21 mouse cellular contexts compared by ENCODE assay signal in genomic region chr15:17007811-17008210, GRCm38 (mm10).
DNase-seq lines count a peak whose midpoint lies in the region; ATAC-seq lines count a peak whose summit lies in the region.
"Had no signal": no experiment of that assay in that cellular context is flagged by ENCODE, and none has a peak within 500 bp of the region (broad histone marks: within the 10 kb centered on the region; RNA-seq: fewer than 3 reads in every experiment).

No protein-coding gene starts in this region.

- H3K36me3 ChIP-seq in embryonic facial prominence, embryonic 14.5 days (ENCODE audit: control insufficient read depth, insufficient read depth, low read length): no peaks in the 10 kb centered on the region
- H3K36me3 ChIP-seq in embryonic facial prominence, embryonic 10.5 days (replicated peaks): no peaks in the 10 kb centered on the region
- H3K36me3 ChIP-seq: embryonic facial prominence, embryonic 12.5 days; heart, embryonic 15.5 days; kidney, embryonic 15.5 days; limb, embryonic 13.5 days; liver, embryonic 15.5 days; midbrain, embryonic 15.5 days had no signal

- peak; percentile 19 for DNase-seq in embryonic facial prominence, embryonic 14.5 days (ENCODE audit: low spot score)
- no peak for DNase-seq in embryonic facial prominence, embryonic 10.5 days (ENCODE audit: low spot score)
- DNase-seq in layer of hippocampus, adult 18-20 months (ENCODE audit: low spot score in 2 of 2): peak; percentile 19 to 33
- DNase-seq in layer of hippocampus, postnatal 25 days (ENCODE audit: extremely low spot score in 1 of 2, low spot score in 1 of 2): no peak
- peak; percentile 50 for DNase-seq in Muller cell, postnatal 12 days (ENCODE audit: inconsistent ontology term)
- DNase-seq in layer of hippocampus, adult 9-11 months: peak; percentile 38
- no peak for DNase-seq in spleen, adult 12 weeks (ENCODE audit: low spot score)
- DNase-seq: adrenal gland, adult 2 months; cerebellum, adult 11-12 months; gastrocnemius, postnatal 10 days; heart, adult 2 months; lung, postnatal 10 days; retina, postnatal 1 day; thymus, postnatal 25 days had no signal

- ATAC-seq in embryonic facial prominence, embryonic 14.5 days (ENCODE audit: low read depth): no peak
- ATAC-seq: midbrain, embryonic 15.5 days had no signal

- H3K4me1 ChIP-seq in embryonic facial prominence, embryonic 14.5 days (ENCODE audit: control insufficient read depth, insufficient read depth, low read length): no peaks in the 10 kb centered on the region
- no peaks in the 10 kb centered on the region for H3K4me1 ChIP-seq in embryonic facial prominence, embryonic 10.5 days
- H3K4me1 ChIP-seq: embryonic facial prominence, embryonic 12.5 days; heart, embryonic 15.5 days; kidney, embryonic 15.5 days; limb, embryonic 13.5 days; liver, embryonic 15.5 days; midbrain, embryonic 15.5 days had no signal

- no peaks in the 10 kb centered on the region for H3K9me3 ChIP-seq in embryonic facial prominence, embryonic 14.5 days (ENCODE audit: control insufficient read depth, low read length)
- 0 out of 2 replicates have a peak, but pooled peaks cover 2% of the 10 kb centered on the region for H3K9me3 ChIP-seq in embryonic facial prominence, embryonic 10.5 days
- H3K9me3 ChIP-seq: embryonic facial prominence, embryonic 12.5 days; heart, embryonic 15.5 days; kidney, embryonic 15.5 days; limb, embryonic 13.5 days; liver, embryonic 15.5 days; midbrain, embryonic 15.5 days had no signal

- no peak overlapping the region for H3K9ac ChIP-seq in embryonic facial prominence, embryonic 14.5 days (ENCODE audit: low read depth, low read length)
- H3K9ac ChIP-seq: embryonic facial prominence, embryonic 12.5 days; heart, embryonic 15.5 days; kidney, embryonic 15.5 days; limb, embryonic 13.5 days; liver, embryonic 15.5 days; midbrain, embryonic 15.5 days had no signal

- WGBS in embryonic facial prominence, embryonic 14.5 days: 83% methylated on average over 4 of the region's 4 CpGs
- WGBS in embryonic facial prominence, embryonic 10.5 days: 93% methylated on average over 4 of the region's 4 CpGs

- no peak overlapping the region for H3K4me3 ChIP-seq in embryonic facial prominence, embryonic 14.5 days (ENCODE audit: low read depth, low read length)
- no peak overlapping the region for H3K4me3 ChIP-seq in embryonic facial prominence, embryonic 10.5 days
- H3K4me3 ChIP-seq: embryonic facial prominence, embryonic 12.5 days; heart, adult 2 months; heart, embryonic 15.5 days; kidney, embryonic 15.5 days; limb, embryonic 13.5 days; liver, embryonic 15.5 days; midbrain, embryonic 15.5 days had no signal

- no peak overlapping the region for H3K4me2 ChIP-seq in embryonic facial prominence, embryonic 14.5 days (ENCODE audit: low read depth, low read length)
- H3K4me2 ChIP-seq: embryonic facial prominence, embryonic 12.5 days; heart, embryonic 15.5 days; kidney, embryonic 15.5 days; limb, embryonic 13.5 days; liver, embryonic 15.5 days; midbrain, embryonic 15.5 days had no signal

- no peaks in the 10 kb centered on the region for H3K27me3 ChIP-seq in embryonic facial prominence, embryonic 14.5 days (replicated peaks; ENCODE audit: control insufficient read depth, insufficient read depth, low read length)
- H3K27me3 ChIP-seq in embryonic facial prominence, embryonic 10.5 days (replicated peaks; ENCODE audit: low read depth, poor library complexity, severe bottlenecking): no peaks in the 10 kb centered on the region
- H3K27me3 ChIP-seq: CH12.LX; embryonic facial prominence, embryonic 12.5 days; heart, embryonic 15.5 days; kidney, embryonic 15.5 days; limb, embryonic 13.5 days; liver, embryonic 15.5 days; midbrain, embryonic 15.5 days had no signal

- no peak overlapping the region for H3K27ac ChIP-seq in embryonic facial prominence, embryonic 14.5 days (replicated peaks; ENCODE audit: low read depth, low read length)
- no peak overlapping the region for H3K27ac ChIP-seq in embryonic facial prominence, embryonic 10.5 days (replicated peaks)
- H3K27ac ChIP-seq: embryonic facial prominence, embryonic 12.5 days; heart, adult 2 months; heart, embryonic 15.5 days; kidney, embryonic 15.5 days; limb, embryonic 13.5 days; liver, embryonic 15.5 days; midbrain, embryonic 15.5 days had no signal

Comparison
In these comparisons a context has a peak if more than half of its experiments do, and no peak if none do; other contexts are left out.
1. DNase-seq: peak in embryonic facial prominence, embryonic 14.5 days (single experiment), layer of hippocampus, adult 18-20 months (2 of 2), Muller cell, postnatal 12 days (single experiment) and layer of hippocampus, adult 9-11 months (single experiment); none in embryonic facial prominence, embryonic 10.5 days (single experiment), layer of hippocampus, postnatal 25 days (0 of 2) and spleen, adult 12 weeks (single experiment).